Mouse (Mus musculus): ENCODE results near the gene Abcc4. TPM values are rescaled to one million over a fixed set of nuclear protein-coding genes. Genes with fewer than 3 reads are reported as not detected.

The Abcc4 gene
- polyA plus RNA-seq, 1 experiment = 4.5 TPM

- Histone ChIP-seq H3K27ac (ENCODE audit: insufficient read depth, low read length) (no peak overlapping the region), H3K27me3 (ENCODE audit: control insufficient read depth, insufficient read depth, low read length) (no peaks in the 10 kb centered on the region), H3K4me3 (replicated peaks; ENCODE audit: insufficient read depth, low read depth, low read length) (no peak overlapping the region), H3K4me1 (ENCODE audit: control insufficient read depth, insufficient read depth, low read length) (no peaks in the 10 kb centered on the region)
- WGBS = 76% methylated on average over 6 of the region's 6 CpGs
- DNase-seq = no peak
- no peak for TF ChIP-seq POLR2A (IDR thresholded peaks at IDR 0.05; ENCODE audit: borderline replicate concordance, insufficient read depth, low read length)
- TF ChIP-seq CTCF (IDR thresholded peaks at IDR 0.05; ENCODE audit: borderline replicate concordance, insufficient read depth, low read depth, low read length) = no peak
Measured at GRCm38 (mm10) chr14:118620773-118621448, 85.1 kb downstream of the Abcc4 start.

- 53% methylated on average over 12 of the region's 12 CpGs for WGBS
- no peaks in the 10 kb centered on the region for H3K27me3 ChIP-seq (ENCODE audit: control insufficient read depth, insufficient read depth, low read length)
- TF ChIP-seq CTCF (IDR thresholded peaks at IDR 0.05; ENCODE audit: borderline replicate concordance, insufficient read depth, low read depth, low read length) (peak; percentile 91), POLR2A (IDR thresholded peaks at IDR 0.05; ENCODE audit: borderline replicate concordance, insufficient read depth, low read length) (no peak)
- H3K27ac ChIP-seq (ENCODE audit: insufficient read depth, low read length) = no peak overlapping the region
- peak; percentile 48 to 56 for DNase-seq
- no peak overlapping the region for H3K4me3 ChIP-seq (replicated peaks; ENCODE audit: insufficient read depth, low read depth, low read length)
- H3K4me1 ChIP-seq (ENCODE audit: control insufficient read depth, insufficient read depth, low read length) = no peaks in the 10 kb centered on the region
Measured at GRCm38 (mm10) chr14:118616698-118617311, 89.2 kb downstream of the Abcc4 start.

- no peaks in the 10 kb centered on the region for H3K4me1 ChIP-seq (ENCODE audit: control insufficient read depth, insufficient read depth, low read length)
- H3K4me3 ChIP-seq (replicated peaks; ENCODE audit: insufficient read depth, low read depth, low read length) = no peak overlapping the region
- H3K27me3 ChIP-seq (ENCODE audit: control insufficient read depth, insufficient read depth, low read length) = no peaks in the 10 kb centered on the region
- DNase-seq = no peak
- H3K27ac ChIP-seq (ENCODE audit: insufficient read depth, low read length) = no peak overlapping the region
- TF ChIP-seq CTCF (IDR thresholded peaks at IDR 0.05; ENCODE audit: borderline replicate concordance, insufficient read depth, low read depth, low read length) = no peak
- TF ChIP-seq POLR2A (IDR thresholded peaks at IDR 0.05; ENCODE audit: borderline replicate concordance, insufficient read depth, low read length) = no peak
- WGBS = 89% methylated on average over 9 of the region's 9 CpGs
Measured at GRCm38 (mm10) chr14:118613734-118614133, 92.3 kb downstream of the Abcc4 start.

GRCm38 (mm10) chr14:118611714-118612113 lies 94.3 kb downstream of the Abcc4 start:
- WGBS = 87% methylated on average over 17 of the region's 17 CpGs
- Histone ChIP-seq H3K4me1 (ENCODE audit: control insufficient read depth, insufficient read depth, low read length) (no peaks in the 10 kb centered on the region), H3K4me3 (replicated peaks; ENCODE audit: insufficient read depth, low read depth, low read length) (no peak overlapping the region)

GRCm38 (mm10) chr14:118610786-118611185 lies 95.2 kb downstream of the Abcc4 start:
- WGBS = 95% methylated on average over 11 of the region's 11 CpGs
- Histone ChIP-seq H3K4me3 (replicated peaks; ENCODE audit: insufficient read depth, low read depth, low read length) (no peak overlapping the region), H3K4me1 (ENCODE audit: control insufficient read depth, insufficient read depth, low read length) (no peaks in the 10 kb centered on the region), H3K27ac (ENCODE audit: insufficient read depth, low read length) (no peak overlapping the region), H3K27me3 (ENCODE audit: control insufficient read depth, insufficient read depth, low read length) (no peaks in the 10 kb centered on the region)
- TF ChIP-seq POLR2A (IDR thresholded peaks at IDR 0.05; ENCODE audit: borderline replicate concordance, insufficient read depth, low read length) = no peak
- no peak for TF ChIP-seq CTCF (IDR thresholded peaks at IDR 0.05; ENCODE audit: borderline replicate concordance, insufficient read depth, low read depth, low read length)
- no peak for DNase-seq

More at GRCm38 (mm10) chr14:118611714-118612113, 94.3 kb downstream of the Abcc4 start:
- no peaks in the 10 kb centered on the region for H3K27me3 ChIP-seq (ENCODE audit: control insufficient read depth, insufficient read depth, low read length)
- TF ChIP-seq CTCF (IDR thresholded peaks at IDR 0.05; ENCODE audit: borderline replicate concordance, insufficient read depth, low read depth, low read length) = no peak
- no peak for TF ChIP-seq POLR2A (IDR thresholded peaks at IDR 0.05; ENCODE audit: borderline replicate concordance, insufficient read depth, low read length)
- no peak overlapping the region for H3K27ac ChIP-seq (ENCODE audit: insufficient read depth, low read length)
- DNase-seq = no peak

- no peaks in the 10 kb centered on the region for H3K4me1 ChIP-seq (ENCODE audit: control insufficient read depth, insufficient read depth, low read length)
Measured at GRCm38 (mm10) chr14:118608816-118609465, 97.1 kb downstream of the Abcc4 start.

GRCm38 (mm10) chr14:118608317-118608716 lies 97.7 kb downstream of the Abcc4 start:
- H3K27ac ChIP-seq (ENCODE audit: insufficient read depth, low read length) = no peak overlapping the region
- H3K27me3 ChIP-seq (ENCODE audit: control insufficient read depth, insufficient read depth, low read length) = no peaks in the 10 kb centered on the region
- 93% methylated on average over 7 of the region's 7 CpGs for WGBS
- H3K4me1 ChIP-seq (ENCODE audit: control insufficient read depth, insufficient read depth, low read length) = no peaks in the 10 kb centered on the region
- no peak for TF ChIP-seq POLR2A (IDR thresholded peaks at IDR 0.05; ENCODE audit: borderline replicate concordance, insufficient read depth, low read length)
- DNase-seq = no peak
- no peak overlapping the region for H3K4me3 ChIP-seq (replicated peaks; ENCODE audit: insufficient read depth, low read depth, low read length)

More at GRCm38 (mm10) chr14:118608816-118609465, 97.1 kb downstream of the Abcc4 start:
- Histone ChIP-seq H3K27ac (ENCODE audit: insufficient read depth, low read length) (no peak overlapping the region), H3K27me3 (ENCODE audit: control insufficient read depth, insufficient read depth, low read length) (no peaks in the 10 kb centered on the region), H3K4me3 (replicated peaks; ENCODE audit: insufficient read depth, low read depth, low read length) (no peak overlapping the region)
- WGBS = 77% methylated on average over 16 of the region's 16 CpGs
- DNase-seq = peak in 1 of 2 experiments; percentile 5
- TF ChIP-seq CTCF (IDR thresholded peaks at IDR 0.05; ENCODE audit: borderline replicate concordance, insufficient read depth, low read depth, low read length) (no peak), POLR2A (IDR thresholded peaks at IDR 0.05; ENCODE audit: borderline replicate concordance, insufficient read depth, low read length) (no peak)

Measured in cerebellum, adult 2 months (tissue).